Mouse (Mus musculus): ENCODE measurements around the gene Mrpl10. TPM values are rescaled to one million over a fixed set of nuclear protein-coding genes. Genes with fewer than 3 reads are reported as not detected.

Mrpl10 gene
- total and polyA plus RNA-seq, 2 experiments from 2014 or later: 64.6 to 66.6 TPM

DNA sequence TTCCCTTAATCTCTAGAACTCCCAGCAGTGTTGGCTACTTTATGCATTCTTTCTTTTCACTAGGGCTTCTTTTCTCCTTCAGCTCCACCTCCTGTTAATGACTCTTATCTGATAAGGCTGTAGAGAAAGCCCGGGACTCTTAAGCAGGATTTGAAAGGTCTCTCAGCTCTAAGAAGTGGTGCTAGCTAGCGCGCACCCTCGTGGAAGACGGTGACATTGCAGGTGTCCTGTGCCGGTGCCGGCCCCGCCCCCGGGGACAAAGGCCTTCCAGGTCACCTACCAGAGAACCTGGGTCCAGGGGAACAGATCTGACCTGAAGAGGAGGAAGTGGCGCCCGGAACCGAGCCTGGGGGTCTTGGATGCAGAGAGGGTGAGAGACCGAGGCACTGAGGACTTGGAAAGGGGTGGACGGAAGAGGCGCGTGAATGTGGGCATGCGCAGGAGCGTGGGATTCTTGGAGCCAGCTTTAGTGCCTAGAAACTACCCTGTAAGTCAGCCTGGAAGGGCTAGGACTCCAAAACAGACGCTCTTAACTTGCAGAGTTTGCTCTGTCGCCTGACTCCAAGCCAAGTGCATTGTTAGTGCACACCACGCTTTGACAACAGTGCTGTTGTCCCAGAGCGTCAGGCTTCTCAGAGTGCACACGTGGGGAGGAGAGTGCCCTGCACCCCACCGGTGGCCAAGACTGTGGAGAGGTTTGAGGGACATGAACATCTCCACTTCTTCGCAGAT, 11.5 kb upstream of the Mrpl10 start, which contains the start of gene Scrn2:
TSS of gene Scrn2 (plus strand) at position 253 of the 732 bp plus-strand sequence.
- TF ChIP-seq CTCF (IDR thresholded peaks at IDR 0.05; ENCODE audit: low read depth): peak; percentile 90
- Histone ChIP-seq H3K9me3 (ENCODE audit: low read length) (no peaks in the 10 kb centered on the region), H3K4me3 (ENCODE audit: low read length) (peak within 1 kb of the TSS; percentile 48), H3K9ac (replicated peaks; ENCODE audit: low read length) (peak within 1 kb of the TSS; percentile 52), H3K4me1 (ENCODE audit: insufficient read depth, low read length) (no peaks in the 10 kb centered on the region), H3K27me3 (ENCODE audit: insufficient read depth, low read length) (0 out of 2 replicates have a peak, but pooled peaks cover 8% of the 10 kb centered on the region), H3K36me3 (ENCODE audit: insufficient read depth, low read length) (no peaks in the 10 kb centered on the region), H3K27ac (peak within 1 kb of the TSS; percentile 51; the same call in 1 of the 2 replicates), H3K4me2 (ENCODE audit: low read depth, low read length) (peak within 1 kb of the TSS; percentile 75)
- DNase-seq (ENCODE audit: low spot score): peak; percentile 87
- peak; percentile 86 for ATAC-seq
- under 1% methylated on average over 25 of the region's 25 CpGs for WGBS

- Histone ChIP-seq H3K27ac (peak overlapping the region; percentile 51; the same call in 1 of the 2 replicates), H3K4me1 (ENCODE audit: insufficient read depth, low read length) (no peaks in the 10 kb centered on the region), H3K36me3 (ENCODE audit: insufficient read depth, low read length) (no peaks in the 10 kb centered on the region), H3K4me3 (ENCODE audit: low read length) (peak overlapping the region; percentile 48), H3K9me3 (ENCODE audit: low read length) (no peaks in the 10 kb centered on the region), H3K4me2 (ENCODE audit: low read depth, low read length) (peak overlapping the region; percentile 75), H3K27me3 (ENCODE audit: insufficient read depth, low read length) (0 out of 2 replicates have a peak, but pooled peaks cover 2% of the 10 kb centered on the region), H3K9ac (replicated peaks; ENCODE audit: low read length) (peak overlapping the region; percentile 52)
- DNase-seq (ENCODE audit: low spot score): no peak
- 17% methylated on average over 15 of the region's 15 CpGs for WGBS
- TF ChIP-seq CTCF (IDR thresholded peaks at IDR 0.05; ENCODE audit: low read depth): no peak
- no peak for ATAC-seq
Measured at GRCm38 (mm10) chr11:97030426-97030825, 10.9 kb upstream of the Mrpl10 start.

GRCm38 (mm10) chr11:97031977-97032376, 9.4 kb upstream of the Mrpl10 start:
- Histone ChIP-seq H3K4me2 (ENCODE audit: low read depth, low read length) (no peak overlapping the region), H3K36me3 (ENCODE audit: insufficient read depth, low read length) (no peaks in the 10 kb centered on the region), H3K9ac (replicated peaks; ENCODE audit: low read length) (no peak overlapping the region), H3K27ac (no peak overlapping the region), H3K4me3 (ENCODE audit: low read length) (no peak overlapping the region), H3K27me3 (ENCODE audit: insufficient read depth, low read length) (no peaks in the 10 kb centered on the region), H3K4me1 (ENCODE audit: insufficient read depth, low read length) (no peaks in the 10 kb centered on the region), H3K9me3 (ENCODE audit: low read length) (no peaks in the 10 kb centered on the region)
- no peak for TF ChIP-seq CTCF (IDR thresholded peaks at IDR 0.05; ENCODE audit: low read depth)
- 81% methylated on average over 12 of the region's 12 CpGs for WGBS
- DNase-seq (ENCODE audit: low spot score) (no peak), ATAC-seq (no peak)

- H3K36me3 ChIP-seq (ENCODE audit: insufficient read depth, low read length): no peaks in the 10 kb centered on the region
- no peak for ATAC-seq
- DNase-seq (ENCODE audit: low spot score): no peak
- H3K4me3 ChIP-seq (ENCODE audit: low read length): no peak overlapping the region
- no peaks in the 10 kb centered on the region for H3K9me3 ChIP-seq (ENCODE audit: low read length)
- no peak for TF ChIP-seq CTCF (IDR thresholded peaks at IDR 0.05; ENCODE audit: low read depth)
- H3K27ac ChIP-seq: no peak overlapping the region
- 93% methylated on average over 4 of the region's 4 CpGs for WGBS
- no peaks in the 10 kb centered on the region for H3K4me1 ChIP-seq (ENCODE audit: insufficient read depth, low read length)
- H3K4me2 ChIP-seq (ENCODE audit: low read depth, low read length): no peak overlapping the region
- no peaks in the 10 kb centered on the region for H3K27me3 ChIP-seq (ENCODE audit: insufficient read depth, low read length)
- H3K9ac ChIP-seq (replicated peaks; ENCODE audit: low read length): no peak overlapping the region
Measured at GRCm38 (mm10) chr11:97032499-97032898, 8.9 kb upstream of the Mrpl10 start.

DNA sequence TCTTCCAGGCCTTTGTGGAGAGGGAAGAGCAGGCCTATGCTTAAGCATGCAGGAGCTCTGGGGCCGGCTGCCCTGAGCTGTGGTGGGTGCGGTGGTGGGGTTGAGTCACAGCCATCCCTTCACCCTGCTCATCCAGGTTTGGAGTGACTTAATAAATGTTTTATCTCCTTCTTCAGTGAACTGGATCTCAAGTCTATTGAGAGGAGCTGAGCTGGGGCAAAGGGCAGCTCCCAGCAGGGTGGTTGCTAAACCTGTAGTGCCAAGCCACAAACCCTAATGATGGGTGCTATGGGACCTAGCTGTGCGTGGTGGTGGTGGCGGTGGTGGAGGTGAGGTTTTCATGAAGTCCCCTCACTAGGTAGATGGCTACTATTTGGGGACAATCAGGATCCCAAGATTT, 7.6 kb upstream of the Mrpl10 start:
- ATAC-seq (no peak), DNase-seq (ENCODE audit: low spot score) (no peak)
- H3K9me3 ChIP-seq (ENCODE audit: low read length): no peaks in the 10 kb centered on the region
- no peak overlapping the region for H3K4me3 ChIP-seq (ENCODE audit: low read length)
- WGBS: 94% methylated on average over 4 of the region's 4 CpGs
- H3K4me2 ChIP-seq (ENCODE audit: low read depth, low read length): no peak overlapping the region
- H3K36me3 ChIP-seq (ENCODE audit: insufficient read depth, low read length): no peaks in the 10 kb centered on the region
- no peak overlapping the region for H3K27ac ChIP-seq
- H3K4me1 ChIP-seq (ENCODE audit: insufficient read depth, low read length): no peaks in the 10 kb centered on the region
- H3K9ac ChIP-seq (replicated peaks; ENCODE audit: low read length): no peak overlapping the region
- no peak for TF ChIP-seq CTCF (IDR thresholded peaks at IDR 0.05; ENCODE audit: low read depth)
- H3K27me3 ChIP-seq (ENCODE audit: insufficient read depth, low read length): no peaks in the 10 kb centered on the region

- no peak for ATAC-seq
- WGBS: 77% methylated on average over 5 of the region's 5 CpGs
- Histone ChIP-seq H3K9ac (replicated peaks; ENCODE audit: low read length) (no peak overlapping the region), H3K4me2 (ENCODE audit: low read depth, low read length) (no peak overlapping the region), H3K36me3 (ENCODE audit: insufficient read depth, low read length) (no peaks in the 10 kb centered on the region), H3K9me3 (ENCODE audit: low read length) (no peaks in the 10 kb centered on the region), H3K4me1 (ENCODE audit: insufficient read depth, low read length) (no peaks in the 10 kb centered on the region), H3K27ac (no peak overlapping the region), H3K27me3 (ENCODE audit: insufficient read depth, low read length) (no peaks in the 10 kb centered on the region), H3K4me3 (ENCODE audit: low read length) (no peak overlapping the region)
- no peak for TF ChIP-seq CTCF (IDR thresholded peaks at IDR 0.05; ENCODE audit: low read depth)
- no peak for DNase-seq (ENCODE audit: low spot score)
Measured at GRCm38 (mm10) chr11:97036141-97036540, 5.2 kb upstream of the Mrpl10 start.

DNA sequence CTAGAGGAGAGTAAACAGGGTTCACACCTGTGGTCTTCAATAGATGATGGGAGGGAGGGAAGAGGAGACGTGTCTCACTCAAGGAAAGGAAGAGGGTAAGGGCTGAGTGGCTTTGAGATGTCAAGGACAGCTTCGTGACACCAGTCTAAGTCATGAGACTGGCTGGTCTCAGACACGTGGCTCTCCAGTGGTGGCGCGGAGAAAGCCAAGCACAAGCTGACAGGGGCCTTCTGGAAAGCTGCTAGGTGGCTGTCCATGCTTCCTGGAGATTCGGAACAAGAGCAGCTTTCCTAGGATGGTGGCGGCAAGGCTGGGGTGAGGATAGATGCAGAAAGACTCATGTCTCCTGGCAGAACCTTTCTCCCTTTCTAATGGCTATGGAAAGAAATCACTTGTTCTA, 2.5 kb upstream of the Mrpl10 start:
- H3K4me2 ChIP-seq (ENCODE audit: low read depth, low read length): no peak overlapping the region
- no peak for TF ChIP-seq CTCF (IDR thresholded peaks at IDR 0.05; ENCODE audit: low read depth)
- no peaks in the 10 kb centered on the region for H3K9me3 ChIP-seq (ENCODE audit: low read length)
- no peaks in the 10 kb centered on the region for H3K27me3 ChIP-seq (ENCODE audit: insufficient read depth, low read length)
- no peak overlapping the region for H3K9ac ChIP-seq (replicated peaks; ENCODE audit: low read length)
- no peak overlapping the region for H3K4me3 ChIP-seq (ENCODE audit: low read length)
- WGBS: 59% methylated on average over 7 of the region's 7 CpGs
- H3K36me3 ChIP-seq (ENCODE audit: insufficient read depth, low read length): no peaks in the 10 kb centered on the region
- no peak overlapping the region for H3K27ac ChIP-seq
- DNase-seq (ENCODE audit: low spot score) (no peak), ATAC-seq (no peak)
- H3K4me1 ChIP-seq (ENCODE audit: insufficient read depth, low read length): peaks cover 5% of the 10 kb centered on the region; the same call in 1 of the 2 replicates
